Mouse (Mus musculus) right cerebral cortex, postnatal 25 days (tissue): Measurements from ENCODE around the gene March4.

Experiments
- DNase-seq: peaks from one replicate; pipeline ENCODE4 v3.0.0; 2022

March4 gene

DNA sequence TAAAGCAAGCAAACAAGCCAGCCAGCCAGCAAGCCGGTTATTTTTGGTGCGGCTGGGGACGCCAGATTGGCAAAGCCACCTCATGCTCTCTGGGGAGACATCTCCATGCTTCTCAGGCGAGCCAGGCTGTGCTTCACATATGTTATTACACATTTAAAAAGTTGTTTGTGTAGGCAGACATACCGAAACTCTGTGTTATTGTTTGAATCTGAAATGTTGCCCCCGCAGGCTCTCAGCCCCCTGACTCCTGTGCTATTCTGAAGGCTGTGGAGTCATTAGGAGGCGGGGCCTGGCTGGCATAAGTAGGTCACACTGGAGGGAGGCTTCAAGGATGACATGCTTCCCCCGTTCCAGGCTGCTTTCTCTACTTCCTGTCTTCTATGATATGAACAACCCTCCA lies 97.6 kb downstream of the March4 start:
- peak; percentile 28 for DNase-seq

DNA sequence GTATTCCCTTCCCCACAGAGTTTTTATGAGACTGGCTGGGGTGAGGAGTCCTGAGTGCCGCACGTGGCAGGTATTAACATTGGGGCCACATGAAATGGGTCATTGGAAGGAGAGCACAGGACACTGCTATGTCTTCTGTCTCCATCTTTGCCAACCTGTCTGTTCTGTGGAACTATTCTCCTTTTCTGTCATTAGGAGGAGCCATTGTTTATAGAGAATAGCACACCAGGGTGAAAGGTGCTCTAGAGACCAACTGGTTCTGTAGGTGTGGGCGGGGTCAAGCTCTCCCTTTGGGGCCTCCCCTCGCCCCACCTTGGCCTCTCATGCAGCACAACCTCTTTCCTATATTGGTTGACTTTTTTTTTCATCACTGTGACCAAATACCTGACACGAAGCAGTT lies 99.8 kb downstream of the March4 start:
- DNase-seq: no peak

DNA sequence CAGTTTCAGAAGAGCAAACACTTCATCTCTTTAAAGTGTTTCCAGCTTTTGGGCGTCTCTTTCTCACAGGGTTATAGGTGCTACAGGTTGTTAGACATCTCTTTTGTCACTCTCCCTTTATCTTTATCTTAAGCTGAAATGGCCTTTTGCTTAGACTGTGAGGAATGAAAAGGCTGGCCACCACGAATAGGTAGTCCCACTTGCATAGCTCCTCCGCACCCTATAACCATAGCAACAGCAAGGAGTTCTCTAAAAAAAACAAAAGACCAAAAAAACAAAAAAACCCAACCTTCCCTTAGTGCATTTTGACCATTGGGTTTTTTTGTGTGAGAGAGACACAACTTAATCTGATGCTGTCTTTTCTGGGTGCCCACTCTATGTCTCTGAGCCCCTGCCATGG lies 102.2 kb downstream of the March4 start:
- DNase-seq: no peak

DNA sequence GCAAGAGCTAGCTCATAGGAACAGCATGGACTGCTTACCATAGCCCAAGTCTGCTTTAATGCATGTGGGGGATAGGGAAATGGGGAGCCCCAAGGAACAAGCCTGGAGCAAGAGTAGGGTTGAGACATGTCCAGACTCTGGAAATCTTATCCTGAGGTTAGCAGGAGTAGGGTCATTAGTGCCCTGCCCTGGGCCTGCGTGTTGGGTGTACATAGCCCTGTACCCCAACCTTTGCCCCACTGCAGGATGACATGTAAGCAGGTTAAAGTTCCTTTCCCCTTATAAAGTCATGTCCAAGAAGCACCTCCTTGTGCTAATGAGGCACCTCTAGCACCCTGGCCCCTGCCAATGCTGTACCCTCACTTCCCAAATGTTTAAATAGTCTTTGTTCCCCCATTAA lies 104.2 kb downstream of the March4 start:
- no peak for DNase-seq

DNA sequence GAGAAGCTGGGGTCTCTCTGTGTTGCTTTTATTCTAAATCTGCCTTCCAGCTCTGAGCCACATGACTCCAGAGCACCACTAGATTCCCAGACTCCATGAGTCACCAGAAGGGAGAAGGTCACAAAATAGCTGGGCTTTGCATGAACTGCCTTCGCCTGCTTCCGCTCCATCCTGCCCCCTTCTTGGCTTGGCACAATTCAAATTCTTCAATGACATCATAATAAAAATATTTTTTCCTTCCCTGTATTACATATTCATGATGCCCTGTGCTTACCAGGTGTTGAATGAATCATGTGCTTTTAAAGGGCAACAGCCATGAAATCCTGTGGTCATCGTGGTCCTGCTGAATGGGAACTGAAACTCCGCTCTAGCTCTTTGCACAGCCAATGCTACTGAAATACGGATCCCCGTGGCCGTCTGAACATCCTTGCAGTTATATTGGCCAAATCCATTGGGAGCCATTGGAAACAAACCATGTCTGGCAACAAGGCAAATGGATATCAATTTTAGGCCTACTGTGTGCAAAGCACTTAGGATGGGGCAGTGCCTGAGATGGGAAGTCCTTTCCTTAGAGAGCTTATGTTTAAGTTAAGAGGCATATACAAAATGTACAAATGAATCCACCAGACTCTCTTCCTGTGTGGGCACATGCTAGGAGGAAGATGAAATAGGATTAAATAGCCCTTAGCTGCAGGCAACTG lies 107.5 kb downstream of the March4 start:
- DNase-seq: no peak

DNA sequence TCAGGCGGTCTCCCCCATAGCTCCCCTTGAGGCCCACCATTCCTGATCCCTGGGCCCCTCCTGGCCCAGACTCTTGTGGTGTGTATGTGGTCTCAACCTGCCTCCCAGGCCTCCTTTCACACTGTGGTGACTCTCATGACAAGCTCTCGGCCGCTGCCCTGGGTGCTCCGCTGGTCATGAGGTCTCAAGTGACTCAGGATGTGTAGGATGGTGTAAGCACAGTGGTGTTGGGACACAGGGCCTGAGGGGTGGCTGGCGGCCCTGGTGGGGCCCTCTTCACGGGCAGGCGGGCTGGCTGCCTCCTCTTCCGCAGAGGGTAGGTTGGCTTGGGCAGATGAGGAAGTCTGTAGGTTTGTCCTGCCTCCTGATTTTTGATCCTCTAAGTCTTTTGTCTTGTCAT lies 108.2 kb downstream of the March4 start:
- no peak for DNase-seq

DNA sequence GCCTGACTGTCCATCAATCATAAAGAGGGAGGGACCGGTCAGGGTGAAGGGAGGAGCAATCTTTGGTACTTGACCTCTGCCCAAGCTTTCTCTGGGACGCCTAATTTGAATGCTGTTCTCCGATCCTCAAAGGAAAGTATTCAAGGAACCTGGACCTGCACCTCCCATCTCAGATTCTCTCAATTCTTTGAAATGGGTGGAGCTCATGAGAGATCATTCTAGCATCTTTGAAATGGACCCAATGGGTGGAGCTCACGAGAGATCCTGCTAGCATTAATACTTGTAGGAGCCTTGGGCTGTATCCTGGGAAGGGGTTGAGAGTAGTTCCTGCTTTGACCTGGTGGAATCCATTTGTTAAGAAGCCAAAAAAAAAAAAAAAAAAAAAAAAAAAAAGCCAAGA lies 110.3 kb downstream of the March4 start:
- DNase-seq: no peak

DNA sequence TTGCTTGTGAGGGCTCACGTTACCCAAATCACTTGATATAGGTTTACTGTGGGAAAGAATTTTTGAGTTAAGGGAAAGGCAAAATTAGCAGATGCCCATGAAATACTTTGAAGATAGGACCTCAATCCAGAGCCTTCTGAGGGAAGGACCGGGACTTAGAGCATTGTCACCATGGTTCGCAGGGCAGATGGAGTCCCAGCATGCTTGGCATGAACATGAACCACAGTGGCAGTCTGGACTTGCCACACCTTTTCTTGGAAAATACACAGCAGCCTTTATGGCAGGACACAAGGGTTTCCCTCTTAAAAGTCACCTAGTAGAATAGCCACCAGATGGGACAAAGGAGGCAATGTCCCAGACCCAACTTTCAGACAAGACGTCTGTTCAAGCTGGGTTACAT lies 114.6 kb downstream of the March4 start:
- no peak for DNase-seq

DNA sequence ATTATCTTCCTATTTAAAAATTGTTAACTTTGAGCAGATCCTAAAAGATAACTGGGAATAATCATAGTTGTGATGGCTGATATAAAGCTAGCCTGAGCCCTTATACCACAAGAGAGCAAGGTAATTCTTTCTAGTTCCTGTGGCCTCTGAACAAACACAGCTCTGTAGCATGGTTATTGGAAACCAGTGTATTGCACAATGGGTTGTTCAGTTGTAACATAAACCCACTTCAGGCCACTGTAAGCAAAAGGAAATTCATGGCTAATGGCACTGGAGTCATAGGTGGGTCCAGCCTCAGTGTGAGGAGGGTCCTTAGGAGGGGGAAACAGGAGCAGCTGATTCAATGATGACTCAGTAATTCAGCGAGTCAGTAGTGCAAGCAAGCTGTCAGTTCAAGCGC lies 116.5 kb downstream of the March4 start:
- DNase-seq: no peak

DNA sequence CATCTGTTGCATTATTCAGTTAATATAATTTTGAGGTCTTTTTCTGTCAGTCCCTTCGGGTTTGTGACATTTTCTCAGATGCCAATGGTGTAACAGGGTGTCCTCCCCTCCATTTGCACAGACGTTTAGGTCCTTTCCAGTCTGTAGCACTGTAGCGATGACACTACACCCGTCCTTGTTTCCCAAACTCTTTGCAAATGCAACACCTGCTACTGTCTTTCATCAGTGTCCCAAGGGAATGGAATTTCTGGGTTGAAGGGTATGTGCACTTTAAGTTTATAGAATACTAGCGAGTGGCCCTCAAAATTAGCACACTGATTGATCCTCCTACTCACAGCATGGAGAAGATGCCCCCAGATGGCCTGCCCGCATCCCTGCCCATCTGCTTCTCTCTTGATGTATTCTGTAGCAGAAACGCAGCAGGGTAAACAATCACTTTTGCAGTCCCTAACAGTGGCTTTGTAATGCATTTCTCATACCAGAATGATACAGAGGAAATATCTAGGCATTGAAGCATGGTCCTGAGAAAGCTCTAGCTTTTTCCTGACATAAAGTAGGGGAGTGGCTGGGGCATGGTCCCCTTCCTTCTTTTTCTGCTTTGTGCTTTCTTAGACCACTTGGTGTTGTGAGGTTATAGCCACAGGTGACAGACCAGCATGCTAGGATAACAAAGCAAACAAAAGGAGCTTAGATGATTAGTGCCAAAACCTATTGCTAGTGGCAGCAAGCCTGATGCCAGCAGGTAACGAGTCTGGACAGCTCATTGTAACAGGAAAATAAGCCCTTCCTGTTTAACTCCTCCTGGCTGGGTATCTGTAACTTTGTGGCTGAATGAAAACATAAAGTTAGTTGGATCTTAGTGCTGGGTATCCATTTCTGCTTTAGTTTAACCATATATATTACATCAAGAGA lies 117.7 kb downstream of the March4 start:
- no peak for DNase-seq

DNA sequence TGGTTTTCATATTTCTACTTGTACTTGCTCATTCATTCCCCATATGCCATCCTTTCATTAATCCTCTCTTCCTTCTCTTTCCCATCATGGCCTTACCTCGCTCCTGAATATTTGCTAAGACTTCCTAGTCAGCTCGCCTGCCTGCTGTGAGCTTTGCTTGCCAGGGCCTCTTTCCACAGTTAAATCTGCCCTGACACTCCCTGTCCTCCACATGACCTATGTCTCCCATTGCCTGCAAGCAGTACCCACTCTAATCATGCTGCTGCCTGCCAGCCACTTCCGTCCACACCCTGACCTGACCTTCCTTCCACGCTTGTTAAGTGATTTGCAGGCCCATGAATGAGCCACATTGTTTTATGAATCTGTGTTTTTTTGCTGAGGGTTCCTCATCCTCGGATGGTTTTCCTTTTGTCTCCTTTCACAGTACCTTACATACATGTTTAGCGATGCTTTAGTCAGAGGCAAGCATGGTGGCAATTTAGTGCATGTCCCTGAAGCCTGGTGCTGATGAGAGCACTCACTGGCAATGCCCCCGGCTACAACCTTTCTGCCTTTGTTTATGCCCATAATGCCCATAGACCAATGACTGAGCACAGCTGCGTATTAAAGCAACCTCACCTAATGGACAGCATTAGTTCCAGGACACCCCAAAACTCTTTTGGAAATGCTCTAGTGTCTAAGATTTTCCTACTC lies 122.0 kb downstream of the March4 start:
- no peak for DNase-seq

DNA sequence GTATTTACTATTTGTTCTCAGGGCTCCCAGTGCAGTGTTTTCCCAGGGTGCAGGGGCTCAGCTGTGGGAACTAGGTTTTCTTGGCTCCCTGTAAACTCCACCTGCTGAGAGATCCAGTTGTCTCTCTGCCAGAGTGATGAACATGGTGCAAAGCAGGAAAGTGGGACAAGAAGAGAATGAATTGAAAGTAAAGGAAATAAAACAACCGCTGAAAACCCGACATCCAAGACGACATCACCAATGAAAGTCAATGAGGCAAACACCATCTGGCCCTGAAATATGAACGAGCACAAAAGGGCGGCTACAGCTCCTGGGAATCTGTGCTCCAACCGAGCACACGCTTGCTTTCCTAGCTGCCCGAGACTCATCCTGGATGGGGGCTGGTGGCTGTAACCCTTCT lies 122.6 kb downstream of the March4 start:
- DNase-seq: no peak

DNA sequence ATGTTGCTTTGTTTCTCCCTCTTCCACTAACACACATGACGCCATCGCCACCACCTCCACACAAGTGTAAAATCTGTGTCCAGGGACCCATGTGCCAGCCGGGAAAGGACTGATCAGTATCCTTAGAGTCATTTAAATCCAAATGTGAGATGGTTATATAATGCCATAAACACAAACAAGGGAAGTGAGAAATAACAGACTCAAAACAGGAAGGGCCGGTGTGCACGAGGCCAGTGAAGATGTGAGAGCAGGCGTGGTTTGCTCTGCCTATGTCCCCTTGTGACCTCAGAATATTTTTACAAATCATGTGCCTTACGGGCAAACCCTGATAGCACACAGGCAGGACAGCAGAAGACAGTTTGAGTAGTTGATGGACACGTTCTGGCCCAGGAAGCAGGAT lies 123.5 kb downstream of the March4 start:
- DNase-seq: no peak

DNA sequence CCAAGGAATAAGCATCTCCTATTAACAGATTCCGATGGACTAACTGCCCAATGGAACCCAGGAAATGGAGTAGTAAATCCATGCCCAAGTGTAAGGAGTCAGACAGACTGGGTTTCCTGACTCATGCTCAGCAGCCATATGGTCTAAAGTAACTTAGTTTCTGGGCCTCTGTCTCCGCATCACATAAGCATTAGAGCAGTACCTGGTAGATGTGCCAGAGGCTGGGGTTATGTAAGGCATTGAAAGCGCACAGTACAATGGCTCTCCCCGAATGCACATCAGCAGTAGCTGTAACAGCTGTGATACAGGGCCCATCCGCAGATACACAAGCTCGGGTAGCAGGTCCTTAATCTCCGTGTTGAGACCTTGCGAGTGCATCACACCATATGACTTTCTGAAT lies 125.6 kb downstream of the March4 start:
- peak; percentile 38 for DNase-seq

DNA sequence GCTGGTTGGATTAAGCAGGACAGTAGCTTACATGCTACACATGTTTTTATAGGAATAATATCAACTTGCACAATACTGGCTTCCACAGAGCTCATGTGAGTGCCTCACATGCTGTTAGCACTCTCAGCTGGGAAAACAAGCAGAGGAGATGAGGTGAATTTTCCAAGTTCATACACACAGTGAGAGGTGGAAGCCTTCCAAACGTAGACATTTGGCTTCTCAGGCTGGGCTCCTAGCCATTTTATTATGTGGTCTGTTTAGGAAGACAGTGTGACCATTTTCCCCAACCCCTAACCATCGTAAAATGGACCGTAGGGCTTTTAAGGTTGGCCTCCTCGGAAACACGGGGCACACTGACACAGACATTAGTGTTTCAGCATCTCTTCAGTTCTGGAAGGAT lies 126.8 kb downstream of the March4 start:
- no peak for DNase-seq

DNA sequence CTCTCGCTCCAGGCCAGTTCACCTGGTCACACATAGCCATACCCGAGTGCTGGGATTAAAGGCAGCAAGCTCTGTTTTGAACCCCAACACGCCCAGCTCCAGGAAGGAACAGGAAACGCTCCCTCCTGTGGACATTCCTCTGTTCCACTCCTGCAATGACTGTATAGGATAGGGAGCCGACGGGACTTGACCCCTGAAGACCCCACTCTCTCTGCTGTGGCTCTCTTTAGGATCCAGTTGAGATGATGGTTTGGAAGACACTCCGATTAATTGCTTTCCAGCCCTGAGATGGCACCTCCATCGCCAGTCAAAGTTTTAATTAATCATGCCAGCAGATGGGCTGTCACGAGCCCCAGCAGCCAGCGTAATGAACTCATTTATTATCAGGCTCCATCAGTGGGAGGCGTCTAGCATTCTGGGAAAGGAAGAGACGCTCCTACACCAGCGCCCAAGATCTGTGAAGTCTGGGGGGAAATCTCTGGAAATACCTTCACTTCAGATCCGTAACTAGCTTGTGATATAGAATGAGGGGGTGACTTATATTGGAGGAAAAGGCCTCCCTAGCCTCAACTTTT lies 130.1 kb downstream of the March4 start:
- DNase-seq: no peak

DNA sequence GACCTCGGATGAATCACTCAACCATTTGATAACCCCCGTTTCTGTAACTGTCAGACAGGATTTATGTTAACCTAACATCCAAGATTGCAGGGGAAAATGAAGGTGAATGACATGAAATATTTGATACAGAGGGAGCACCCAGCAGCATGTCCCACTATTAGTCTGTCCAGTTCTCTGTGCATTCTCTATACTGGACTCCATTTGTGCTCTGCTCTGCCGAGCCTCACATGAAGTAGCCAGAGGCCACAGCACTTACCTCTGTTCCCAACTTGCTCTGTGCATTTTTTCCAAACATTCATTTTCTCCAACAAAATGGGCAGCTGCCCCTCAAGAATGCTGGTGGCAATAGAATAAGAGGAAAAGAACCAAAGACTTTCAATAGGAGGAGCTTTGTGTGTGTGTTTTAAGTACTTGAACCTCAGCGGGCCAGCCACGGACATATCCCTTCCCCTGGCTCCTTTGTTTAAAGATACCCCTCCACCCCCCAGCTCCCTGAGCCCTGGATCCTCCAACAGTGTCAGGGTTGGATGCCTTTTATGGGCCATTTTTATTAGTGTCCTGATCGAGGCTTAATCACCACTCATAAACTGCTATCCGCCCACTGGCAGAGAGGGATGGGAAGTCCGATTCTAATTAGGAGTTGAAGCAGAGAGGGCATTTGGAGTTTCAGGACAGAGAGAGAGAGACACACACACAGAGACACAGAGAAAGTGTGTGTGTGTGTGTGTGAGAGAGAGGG lies 135.2 kb downstream of the March4 start:
- DNase-seq: no peak

DNA sequence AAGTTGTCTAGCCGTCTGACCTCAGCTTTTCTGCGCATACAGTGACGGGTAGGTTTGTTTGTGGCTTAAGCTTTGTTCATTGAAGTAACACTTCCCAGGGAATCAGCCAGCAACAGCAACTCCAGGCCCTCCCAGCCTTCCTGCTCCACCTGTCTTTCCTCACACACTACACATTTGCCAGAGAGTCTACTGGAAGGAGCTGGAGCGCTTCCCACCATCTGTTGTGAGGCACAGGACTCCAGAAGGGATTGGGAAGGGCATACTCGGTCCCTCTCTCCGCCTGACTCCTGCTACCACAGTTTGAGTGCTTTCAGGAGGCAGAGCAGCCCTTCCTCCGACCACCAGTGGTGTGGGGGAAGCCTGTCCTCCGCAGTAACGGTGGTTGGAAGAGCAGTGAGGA lies 136.1 kb downstream of the March4 start:
- peak; percentile 34 for DNase-seq

DNA sequence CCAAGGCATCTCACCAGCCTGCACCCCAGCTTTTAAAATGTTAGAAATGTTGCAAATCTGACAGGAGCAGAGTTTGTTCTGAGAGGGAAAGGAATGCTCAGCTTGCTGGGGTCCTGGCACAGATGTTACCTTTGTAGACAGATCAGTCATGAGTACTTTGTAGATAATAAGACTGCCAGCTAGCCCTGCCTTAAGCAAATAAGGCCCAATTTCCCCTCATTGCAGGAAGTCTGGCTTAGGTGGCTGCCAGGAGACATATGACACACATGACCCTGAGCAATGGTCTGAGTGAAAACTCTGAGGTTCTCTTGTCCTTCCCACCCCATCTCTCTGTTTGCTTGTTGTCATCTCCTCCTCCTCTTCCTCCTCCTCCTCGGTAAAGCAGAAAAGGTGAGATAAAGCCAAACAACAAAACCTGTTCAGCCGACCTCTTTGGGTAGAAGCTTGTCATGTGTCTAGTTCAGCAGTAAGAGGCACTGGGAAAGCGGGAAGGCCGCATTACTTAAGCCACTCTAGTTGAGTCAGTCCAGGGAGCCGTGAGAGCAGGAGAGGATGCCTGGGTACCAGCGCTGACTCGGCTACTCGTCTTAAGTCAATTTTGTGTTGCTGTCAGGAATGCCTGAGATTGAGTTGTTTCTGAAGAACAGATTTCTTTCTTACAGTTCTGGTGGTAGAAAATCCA lies 136.9 kb downstream of the March4 start:
- no peak for DNase-seq

DNA sequence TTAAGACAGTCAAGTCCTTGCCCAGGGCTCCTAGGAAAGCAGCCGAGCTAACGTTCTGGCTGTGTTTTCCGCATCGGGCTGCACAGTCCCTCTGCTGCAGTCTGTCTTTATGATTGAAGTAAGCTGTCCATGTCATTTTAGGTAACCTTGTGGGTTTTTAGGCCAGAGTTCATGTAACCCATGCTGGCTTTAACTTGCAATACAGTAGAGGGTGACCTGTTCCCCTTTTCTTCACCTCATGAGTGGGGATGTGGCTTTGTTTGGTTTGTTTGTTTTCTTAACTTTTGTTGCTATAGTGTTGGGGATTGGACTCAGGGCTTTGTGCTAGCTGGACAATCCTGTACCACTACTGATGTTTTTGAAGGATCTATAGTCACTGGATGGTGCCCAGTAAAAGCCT lies 146.3 kb downstream of the March4 start:
- no peak for DNase-seq

DNA sequence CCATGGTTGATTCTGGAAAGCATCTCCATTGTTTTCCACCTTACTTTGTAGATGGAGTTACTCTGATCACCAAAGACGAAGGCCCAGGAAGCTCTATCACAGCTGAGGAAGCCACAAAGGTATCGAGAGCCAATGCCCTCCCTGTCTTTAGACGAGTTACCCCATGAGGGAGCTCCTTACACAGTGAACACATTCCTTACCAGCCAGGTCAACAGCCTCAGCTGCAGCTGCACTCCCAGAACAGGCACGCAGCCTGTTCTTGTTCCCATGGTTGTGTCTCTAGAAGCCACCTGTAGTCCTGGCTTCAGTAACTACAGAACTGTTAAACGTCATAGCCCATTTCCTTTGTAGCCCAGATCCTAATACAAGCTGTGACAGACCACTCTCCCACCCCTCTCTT lies 153.1 kb downstream of the March4 start:
- no peak for DNase-seq

DNA sequence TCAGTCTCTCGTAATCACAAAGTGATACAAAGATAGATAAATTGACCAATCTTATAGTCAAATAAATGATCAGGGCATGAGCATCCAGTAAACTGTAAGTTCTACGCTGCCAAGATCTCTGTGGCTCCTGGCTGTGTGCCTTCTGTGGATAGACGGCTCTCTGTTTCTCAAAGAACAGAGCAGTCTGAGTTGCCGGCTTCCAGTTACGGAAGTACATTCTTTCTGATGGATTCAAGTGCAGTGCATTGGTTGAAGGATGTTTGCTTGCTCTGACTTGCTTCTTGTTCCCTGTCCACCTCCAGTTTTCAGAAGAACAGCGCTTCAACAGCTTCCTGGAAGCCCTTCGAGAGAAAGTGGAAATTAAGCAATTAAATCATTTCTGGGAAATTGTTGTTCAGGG lies 153.7 kb downstream of the March4 start:
- DNase-seq: no peak
